Mouse (Mus musculus) urinary bladder, postnatal 25 days (tissue): ENCODE results near the gene Gfap.

Source experiments
- DNase-seq: peaks from one replicate; pipeline ENCODE4 v3.0.0; 2022; ENCODE audit warnings: low spot score

Gene Gfap

GRCm38 (mm10) chr11:102837385-102837784, 63.3 kb downstream of the Gfap start:
- DNase-seq, result no peak
